Mouse (Mus musculus): ENCODE measurements at regions not wholly inside any gene's neighbourhood (a gene's known extent, or its start where the extent isn't known, plus 50 kb on each side); places are given as distances from the start of the nearest gene placed in this dataset.
A peak's percentile ranks its signal among the peaks of the same experiment; 100 is the strongest.
"Not testable (repeated sequence)": the region's sequence is repeated elsewhere in the genome, so short reads cannot be mapped to it uniquely, and the experiment has no call there.

GRCm38 (mm10) chr6:114538185-114538584, 104.7 kb upstream of the Atg7 start:
- DNase-seq (ENCODE audit: low spot score): peak; percentile 9

GRCm38 (mm10) chr6:114550096-114550669, 92.7 kb upstream of the Atg7 start:
- DNase-seq (ENCODE audit: low spot score): peak; percentile 15

- DNase-seq (ENCODE audit: low spot score): not testable (repeated sequence)
Observed at GRCm38 (mm10) chr6:114553072-114553471, 89.8 kb upstream of the Atg7 start.

GRCm38 (mm10) chr6:114555186-114555585, 87.7 kb upstream of the Atg7 start:
- DNase-seq (ENCODE audit: low spot score): peak; percentile 8

GRCm38 (mm10) chr6:114577319-114577718, 65.6 kb upstream of the Atg7 start:
- DNase-seq (ENCODE audit: low spot score): peak; percentile 56

All from urinary bladder, postnatal 14 days (tissue).